Mouse (Mus musculus): ENCODE measurements at regions not wholly inside any gene's neighbourhood (a gene's known extent, or its start where the extent isn't known, plus 50 kb on each side); places are given as distances from the start of the nearest gene placed in this dataset.

DNA sequence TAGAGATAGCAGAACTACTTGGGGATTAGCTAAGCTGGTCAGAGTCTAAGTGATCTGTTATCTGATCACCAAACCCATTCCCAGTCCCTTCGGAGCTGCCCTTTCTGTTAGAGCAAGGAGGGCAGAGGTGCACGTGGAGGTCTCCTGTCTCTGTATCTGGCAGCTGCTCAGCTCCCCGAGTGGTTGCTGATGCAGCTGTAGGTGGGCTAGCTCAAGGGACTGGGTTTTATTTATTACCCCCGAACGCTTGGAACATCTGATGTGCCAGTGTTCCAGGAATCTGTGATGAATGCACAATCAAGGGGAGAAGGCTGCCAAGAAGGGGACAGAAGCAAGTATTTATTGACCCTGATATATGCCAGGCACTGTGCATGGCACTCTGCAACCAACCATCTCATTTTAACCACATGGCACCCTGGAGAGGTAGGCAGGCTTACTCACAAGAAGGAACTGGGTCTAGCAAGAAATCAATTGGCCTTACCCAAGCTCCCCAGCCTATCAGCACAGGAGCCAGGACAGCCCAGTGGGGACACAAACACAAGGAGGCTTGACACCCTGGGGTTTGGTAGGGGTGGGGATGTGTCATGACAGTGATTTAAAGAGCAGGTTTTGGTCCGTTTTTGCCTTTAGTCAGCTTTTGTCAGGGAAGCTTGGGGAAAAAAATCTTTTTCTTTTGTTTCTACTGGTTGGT lies 154.6 kb upstream of the Bmper start:
- DNase-seq = no peak

- DNase-seq = peak; percentile 82
Measured at GRCm38 (mm10) chr9:23069161-23069560, 153.7 kb upstream of the Bmper start.

DNA sequence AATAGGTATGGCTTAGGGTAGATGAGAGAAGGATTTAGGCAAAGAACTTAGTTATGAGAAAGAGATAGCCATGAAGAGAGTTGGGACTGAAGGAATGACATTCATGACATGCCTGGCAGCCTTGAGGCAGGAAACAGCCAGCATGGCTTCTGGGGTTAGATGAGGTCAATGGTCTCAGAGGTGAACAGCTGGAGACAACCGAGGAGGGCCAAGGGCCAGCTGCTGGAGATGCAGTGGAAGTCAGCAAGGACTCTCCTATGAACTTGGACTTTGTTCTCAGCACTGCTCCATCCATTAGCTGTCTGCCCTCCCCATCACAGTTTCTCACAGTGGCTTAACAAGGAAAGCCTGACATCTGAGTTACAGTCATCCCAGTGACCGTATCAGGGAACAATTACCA lies 151.9 kb upstream of the Bmper start:
- DNase-seq = no peak

GRCm38 (mm10) chr9:23072741-23073140 lies 150.1 kb upstream of the Bmper start:
- DNase-seq = no peak

GRCm38 (mm10) chr9:23083562-23083961 lies 139.3 kb upstream of the Bmper start:
- peak; percentile 96 for DNase-seq

DNA sequence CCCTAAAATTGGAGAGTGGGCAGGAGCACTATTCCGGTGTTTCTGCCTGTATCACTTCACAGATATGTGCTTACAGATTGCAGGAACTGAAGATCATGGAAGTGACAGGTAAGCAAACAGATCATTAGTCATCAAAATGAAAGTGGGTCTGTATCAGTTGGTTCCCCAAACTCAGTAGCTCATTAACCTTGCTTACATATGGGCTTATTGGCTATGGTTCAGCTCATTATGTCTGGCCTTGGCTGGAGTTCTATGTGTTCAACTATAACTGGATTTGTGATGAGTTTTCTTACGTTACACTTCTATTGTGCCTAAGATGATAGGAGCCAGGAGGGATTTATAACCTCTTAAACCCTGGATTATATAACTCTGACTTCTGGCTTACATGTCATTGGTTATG lies 133.5 kb upstream of the Bmper start:
- no peak for DNase-seq

GRCm38 (mm10) chr9:23097134-23097789 lies 125.6 kb upstream of the Bmper start:
- DNase-seq = no peak

DNA sequence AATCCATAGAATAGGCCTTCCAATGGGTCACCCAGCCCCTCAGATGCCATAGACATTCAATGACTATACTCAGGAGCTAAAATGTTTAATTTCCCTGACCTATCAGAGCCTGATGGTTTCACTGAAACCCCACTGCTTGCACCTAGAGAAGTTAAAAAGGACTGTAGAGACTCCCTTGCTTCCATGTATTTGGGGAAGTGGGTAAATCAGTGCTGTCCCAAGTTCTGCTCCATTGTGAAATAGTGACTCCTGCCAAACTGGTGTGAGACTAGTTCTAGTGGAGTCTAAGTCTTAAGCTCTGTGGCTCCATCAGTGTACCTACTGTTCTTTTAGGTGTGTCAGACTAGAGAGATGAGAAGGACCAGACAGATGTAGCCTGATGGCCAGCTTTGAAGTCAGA lies 121.3 kb upstream of the Bmper start:
- no peak for DNase-seq

GRCm38 (mm10) chr9:23101990-23102796 lies 120.7 kb upstream of the Bmper start:
- DNase-seq = peak; percentile 36

GRCm38 (mm10) chr9:23111500-23111899 lies 111.4 kb upstream of the Bmper start:
- DNase-seq = no peak

- no peak for DNase-seq
Measured at GRCm38 (mm10) chr9:23115026-23115425, 107.8 kb upstream of the Bmper start.

GRCm38 (mm10) chr9:23115540-23115939 lies 107.3 kb upstream of the Bmper start:
- DNase-seq = no peak

DNA sequence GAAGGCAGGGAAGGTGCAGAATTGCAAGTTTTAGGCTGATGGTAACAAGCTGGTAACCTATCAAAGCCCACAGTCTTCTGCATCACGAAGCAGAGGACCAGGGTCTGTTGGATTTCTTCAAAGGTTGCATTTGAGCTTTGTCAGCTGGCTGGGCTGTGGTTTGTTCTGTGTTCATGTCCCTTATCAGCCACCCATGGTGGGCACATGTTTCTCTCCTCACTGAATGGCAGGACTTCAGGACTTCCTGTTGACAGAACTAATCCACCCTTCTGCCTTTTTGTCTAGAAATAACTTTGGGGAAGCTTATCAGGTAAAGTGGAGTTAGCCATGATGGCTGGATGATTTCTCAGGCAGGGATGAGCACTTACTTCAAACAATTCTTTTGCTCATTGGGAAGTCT lies 106.6 kb upstream of the Bmper start:
- no peak for DNase-seq

DNA sequence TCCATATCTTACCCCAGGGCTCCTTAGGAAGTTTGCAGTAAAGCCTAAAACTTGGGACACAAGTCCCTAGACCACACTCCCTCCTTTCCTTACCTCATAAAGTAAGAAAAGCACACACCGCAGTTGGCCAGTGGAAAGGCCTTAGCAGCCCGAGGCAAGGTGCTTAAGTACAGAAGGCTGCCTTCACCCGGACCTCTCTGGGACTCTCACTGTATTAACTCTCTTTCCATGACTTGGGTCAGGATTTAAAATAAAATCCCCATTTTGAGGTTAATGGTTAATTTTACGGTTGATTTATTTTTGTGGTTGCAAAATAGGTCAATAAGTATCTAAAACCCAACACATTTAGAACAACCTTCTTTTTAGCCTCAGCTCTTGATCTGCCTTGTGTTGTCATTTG lies 103.1 kb upstream of the Bmper start:
- no peak for DNase-seq

- no peak for DNase-seq
Measured at GRCm38 (mm10) chr9:23120814-23121213, 102.1 kb upstream of the Bmper start.

DNA sequence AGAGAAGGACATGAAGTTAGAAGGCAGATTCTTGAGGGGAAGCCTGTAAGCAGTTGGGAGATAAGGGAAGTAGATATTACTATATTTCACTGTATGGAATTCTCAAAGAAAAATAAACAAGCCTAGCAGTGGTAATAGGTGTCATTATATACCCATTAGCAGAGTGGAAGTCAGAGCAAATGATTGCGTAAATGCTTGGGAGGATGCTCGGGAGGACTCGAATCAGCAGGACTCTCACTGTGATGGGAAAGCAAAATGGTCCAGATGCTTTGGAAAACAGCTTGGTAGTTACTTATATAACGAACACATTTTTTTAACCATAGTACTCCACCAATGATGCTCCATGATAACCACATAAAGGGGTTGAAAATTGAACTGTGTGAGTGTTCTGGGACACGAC lies 100.4 kb upstream of the Bmper start:
- DNase-seq = no peak

DNA sequence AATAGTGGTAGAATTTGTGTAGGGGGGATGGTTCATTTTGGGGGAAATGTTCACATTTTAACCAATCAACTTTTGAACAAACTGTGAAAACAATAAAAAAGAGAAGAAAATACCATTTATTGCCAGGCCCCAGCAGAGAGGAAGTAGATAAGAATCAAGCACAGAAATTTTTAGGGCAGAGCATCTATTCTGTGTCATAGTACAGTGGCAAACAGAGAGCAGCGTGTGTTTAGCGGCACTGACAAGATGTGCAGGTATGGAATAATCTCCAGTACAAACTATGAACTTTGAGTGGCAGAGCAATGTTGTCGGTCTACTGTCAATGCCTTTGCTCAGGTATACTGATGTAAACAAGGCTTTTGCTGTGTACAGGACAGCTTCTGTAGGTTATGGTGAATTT lies 99.4 kb upstream of the Bmper start:
- DNase-seq = no peak

DNA sequence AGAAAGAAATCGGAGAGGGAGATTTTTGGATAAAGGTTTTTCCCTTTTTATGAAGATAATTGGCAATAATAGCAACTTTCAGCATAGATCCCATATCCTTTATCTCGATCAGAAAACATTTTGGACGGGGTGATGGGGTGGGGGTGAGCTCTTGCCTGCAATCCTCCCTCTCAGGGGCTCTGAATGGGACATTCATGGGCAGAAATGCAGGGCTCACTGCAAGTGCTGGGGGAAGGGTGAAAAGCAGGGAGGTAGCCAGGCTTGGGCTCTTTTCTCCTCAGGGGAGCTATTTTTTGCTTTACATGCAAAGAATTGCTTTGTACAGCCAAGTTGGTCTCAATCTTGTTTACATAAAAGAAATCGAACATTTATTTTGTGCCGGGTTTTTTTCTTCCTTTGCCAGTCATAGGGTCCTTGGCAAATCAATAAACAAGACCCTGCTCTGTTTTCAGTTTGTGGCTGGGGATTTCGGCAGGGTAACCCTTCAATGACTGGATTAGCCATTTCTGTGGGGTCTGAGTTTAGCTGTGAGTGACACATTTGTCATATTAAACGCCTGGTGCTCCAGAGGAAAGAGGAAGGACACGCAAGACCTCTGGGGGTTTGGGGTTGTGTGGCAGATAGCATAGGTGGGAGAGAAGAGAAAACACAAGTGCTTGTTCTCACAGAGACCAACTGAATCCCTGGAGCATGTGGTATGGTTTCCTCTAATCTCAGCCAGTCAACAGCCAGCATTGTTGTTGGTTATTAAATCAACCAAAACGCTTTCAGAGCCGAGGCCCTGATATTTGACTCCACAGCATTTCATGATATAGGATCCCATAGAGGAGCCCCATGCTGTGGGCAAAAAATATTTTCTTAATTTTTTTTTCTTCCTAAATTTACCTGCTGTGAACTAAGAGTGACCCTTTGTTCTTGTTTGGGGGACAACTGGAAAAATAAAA lies 96.8 kb upstream of the Bmper start:
- DNase-seq = no peak

- peak; percentile 15 for DNase-seq
Measured at GRCm38 (mm10) chr9:23127338-23128017, 95.4 kb upstream of the Bmper start.

DNA sequence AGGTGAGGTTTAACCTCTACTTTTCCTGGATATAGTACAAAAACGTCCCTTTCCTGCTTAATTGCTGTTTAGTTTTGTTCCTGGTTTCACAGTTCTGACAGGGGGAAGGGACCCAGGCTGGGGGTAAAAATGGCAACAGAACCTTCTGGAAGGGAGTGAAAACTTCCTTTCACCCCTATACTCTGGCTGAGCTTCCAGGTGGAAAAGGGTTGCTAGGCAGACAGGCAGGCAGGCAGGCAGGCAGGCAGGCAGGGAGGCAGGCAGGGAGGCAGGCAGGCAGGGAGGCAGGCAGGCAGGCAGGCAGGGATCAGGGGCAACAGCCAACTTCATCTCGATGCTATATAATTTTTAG lies 94.9 kb upstream of the Bmper start:
- no peak for DNase-seq

DNA sequence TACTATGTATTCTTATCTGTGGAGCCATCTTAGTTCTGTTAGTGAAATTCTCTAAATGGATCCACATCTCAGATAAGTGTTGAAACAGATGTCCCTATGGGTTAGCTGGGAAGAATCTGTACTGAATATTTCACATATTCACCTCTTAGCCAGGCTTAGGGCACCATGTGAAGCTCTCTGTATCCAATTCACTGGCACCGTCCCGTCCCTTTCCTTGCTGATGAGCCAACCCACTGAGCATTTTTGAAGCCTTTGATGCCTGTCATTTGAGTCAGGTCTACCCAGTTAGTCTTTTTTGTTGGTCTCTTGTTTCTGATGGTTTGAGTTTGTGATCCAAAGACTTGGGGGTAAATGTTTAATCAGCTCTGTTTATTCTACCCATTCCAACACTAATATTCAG lies 88.9 kb upstream of the Bmper start:
- no peak for DNase-seq

DNA sequence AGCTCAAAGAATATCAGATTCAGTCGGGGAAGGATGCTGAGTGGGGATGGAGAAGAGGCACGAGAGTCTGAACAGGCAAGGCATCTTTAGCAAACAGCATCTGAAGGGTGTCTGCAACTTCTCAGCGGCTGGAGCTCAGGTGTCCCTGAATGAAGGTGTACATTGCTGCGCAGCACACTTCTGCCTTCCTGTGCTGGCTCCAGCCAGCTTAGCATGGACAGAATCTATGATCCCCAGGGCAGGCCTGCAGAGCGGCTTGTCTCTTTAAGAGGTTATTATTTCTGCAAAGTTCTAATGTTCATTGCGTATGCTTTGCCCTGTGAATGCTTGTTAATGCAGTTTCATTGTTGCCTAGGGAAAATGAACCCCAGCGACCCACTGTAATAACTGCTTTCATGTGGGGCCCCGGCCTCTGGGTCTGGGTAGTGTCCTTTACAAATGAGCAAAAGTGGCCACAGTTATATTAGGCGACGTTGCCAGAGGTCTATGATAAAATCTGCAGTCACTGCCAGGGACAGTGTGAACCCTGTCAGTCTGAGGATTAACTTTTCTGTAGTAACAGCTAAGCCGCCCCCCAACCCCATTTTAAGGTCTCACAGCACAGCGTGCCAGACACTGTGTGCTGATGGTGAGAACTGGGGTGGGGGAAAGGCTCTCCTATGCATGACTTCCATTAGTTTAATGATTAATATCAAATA lies 88.3 kb upstream of the Bmper start:
- DNase-seq = no peak
